Mouse (Mus musculus): ENCODE measurements around the gene Olfr317.

GRCm38 (mm10) chr11:58788346-58788745, 49.3 kb upstream of the Olfr317 start:
- TF ChIP-seq CTCF (IDR thresholded peaks at IDR 0.05; ENCODE audit: insufficient read depth, low read length) (no peak), POLR2A (IDR thresholded peaks at IDR 0.05; ENCODE audit: borderline replicate concordance, extremely low read depth, low read depth, low read length) (no peak)

Data from lung, adult 2 months (tissue).